Mouse (Mus musculus) hindbrain, embryonic 12.5 days (tissue): ENCODE results near the gene Igf1r. TPM values are rescaled to one million over a fixed set of nuclear protein-coding genes. Genes with fewer than 3 reads are reported as not detected.

ENCODE experiments used
- ATAC-seq: fragments of 200-750 bp; cut with Nextera tagmentation; 2 replicates; pipeline ENCODE4 v1.8.0; 2017; ENCODE audit warnings: moderate TSS enrichment; ENCODE audit not compliant: low FRiP score
- H3K27ac ChIP-seq: fragments of 300-500 bp; sonication (generic); 2 replicates; pipeline ENCODE4 v1.5.1; 2016; ENCODE audit warnings: mild to moderate bottlenecking
- H3K27me3 ChIP-seq: fragments of 300-500 bp; sonication (generic); 2 replicates; pipeline ENCODE4 v1.6.1; 2016; ENCODE audit warnings: mild to moderate bottlenecking
- H3K36me3 ChIP-seq: fragments of 300-500 bp; sonication (generic); 2 replicates; pipeline ENCODE4 v1.6.1; 2016; ENCODE audit warnings: mild to moderate bottlenecking
- H3K4me1 ChIP-seq: fragments of 300-500 bp; sonication (generic); 2 replicates; pipeline ENCODE4 v1.6.1; 2016
- H3K4me2 ChIP-seq: fragments of 300-500 bp; sonication (generic); replicated peaks from 2 replicates; pipeline ENCODE4 v1.6.1; 2016; ENCODE audit warnings: mild to moderate bottlenecking
- H3K4me3 ChIP-seq: fragments of 300-500 bp; sonication (generic); 2 replicates; pipeline ENCODE4 v1.5.1; 2016; ENCODE audit warnings: mild to moderate bottlenecking
- H3K9ac ChIP-seq: fragments of 300-500 bp; sonication (generic); 2 replicates; pipeline ENCODE4 v1.6.1; 2016; ENCODE audit warnings: mild to moderate bottlenecking, moderate library complexity
- H3K9me3 ChIP-seq: fragments of 300-500 bp; sonication (generic); replicated peaks from 2 replicates; pipeline ENCODE4 v1.6.1; 2016; ENCODE audit warnings: mild to moderate bottlenecking
- WGBS: fragments of 180-500 bp; shearing (Covaris S2); methylation state at CpG from one replicate; pipeline ENCODE4 v1.1.7; 2016; 5-methylcytosine and 5-hydroxymethylcytosine counted together
- polyA plus RNA-seq: library from polyadenylated mRNA; unstranded; fragments of >200 nt; fragmentation: Nextera tagmentation; extraction: Ambion mirVana; gene quantifications from 2 replicates; pipeline ENCODE4 v1.2.1, GENCODE M21; 2016

Igf1r gene
- polyA plus RNA-seq, 1 experiment from 2014 or later, result 42.3 TPM

- ATAC-seq, result peak; percentile 43; the same call in 1 of the 2 replicates
- Histone ChIP-seq H3K4me2 (no peak overlapping the region), H3K27ac (peak overlapping the region; percentile 23), H3K4me1 (peaks cover 7% of the 10 kb centered on the region), H3K27me3 (no peaks in the 10 kb centered on the region), H3K9ac (no peak overlapping the region), H3K36me3 (peaks cover 25% of the 10 kb centered on the region; the same call in 1 of the 2 replicates), H3K9me3 (no peaks in the 10 kb centered on the region), H3K4me3 (no peak overlapping the region)
- 24% methylated on average over 13 of the region's 13 CpGs for WGBS
These were observed 281.1 kb downstream of the Igf1r start for GRCm38 (mm10) chr7:68233619-68234223.

- Histone ChIP-seq H3K4me3 (no peak overlapping the region), H3K9ac (no peak overlapping the region), H3K36me3 (0 out of 2 replicates have a peak, but pooled peaks cover 5% of the 10 kb centered on the region), H3K27ac (no peak overlapping the region), H3K4me2 (no peak overlapping the region), H3K4me1 (peaks cover 7% of the 10 kb centered on the region), H3K27me3 (no peaks in the 10 kb centered on the region), H3K9me3 (no peaks in the 10 kb centered on the region)
- 86% methylated on average over 8 of the region's 8 CpGs for WGBS
- no peak for ATAC-seq
These were observed 284.2 kb downstream of the Igf1r start for GRCm38 (mm10) chr7:68236817-68237216.

GRCm38 (mm10) chr7:68239220-68239827 is 286.7 kb downstream of the Igf1r start:
- Histone ChIP-seq H3K4me1 (no peaks in the 10 kb centered on the region), H3K36me3 (0 out of 2 replicates have a peak, but pooled peaks cover 5% of the 10 kb centered on the region), H3K4me3 (no peak overlapping the region), H3K27me3 (no peaks in the 10 kb centered on the region), H3K9me3 (no peaks in the 10 kb centered on the region), H3K27ac (no peak overlapping the region), H3K9ac (no peak overlapping the region), H3K4me2 (no peak overlapping the region)
- WGBS, result 54% methylated on average over 11 of the region's 11 CpGs
- no peak for ATAC-seq

GRCm38 (mm10) chr7:68241205-68241604 is 288.6 kb downstream of the Igf1r start:
- Histone ChIP-seq H3K9ac (no peak overlapping the region), H3K4me1 (no peaks in the 10 kb centered on the region), H3K4me2 (no peak overlapping the region), H3K36me3 (0 out of 2 replicates have a peak, but pooled peaks cover 5% of the 10 kb centered on the region), H3K9me3 (no peaks in the 10 kb centered on the region), H3K4me3 (no peak overlapping the region), H3K27ac (no peak overlapping the region), H3K27me3 (no peaks in the 10 kb centered on the region)
- 89% methylated on average over 9 of the region's 9 CpGs for WGBS
- no peak for ATAC-seq

GRCm38 (mm10) chr7:68245681-68246080 is 293.1 kb downstream of the Igf1r start:
- no peak overlapping the region for H3K4me3 ChIP-seq
- H3K36me3 ChIP-seq, result no peaks in the 10 kb centered on the region
- H3K27ac ChIP-seq, result no peak overlapping the region
- ATAC-seq, result no peak
- no peak overlapping the region for H3K9ac ChIP-seq
- no peaks in the 10 kb centered on the region for H3K27me3 ChIP-seq
- no peaks in the 10 kb centered on the region for H3K4me1 ChIP-seq
- peaks cover 5% of the 10 kb centered on the region; the same call in 1 of the 2 replicates for H3K9me3 ChIP-seq
- H3K4me2 ChIP-seq, result no peak overlapping the region
- 40% methylated on average over 4 of the region's 4 CpGs for WGBS

GRCm38 (mm10) chr7:68246249-68246648 is 293.6 kb downstream of the Igf1r start:
- Histone ChIP-seq H3K27ac (no peak overlapping the region), H3K4me3 (no peak overlapping the region), H3K4me2 (no peak overlapping the region), H3K9me3 (peaks cover 5% of the 10 kb centered on the region; the same call in 1 of the 2 replicates), H3K4me1 (no peaks in the 10 kb centered on the region), H3K36me3 (no peaks in the 10 kb centered on the region), H3K27me3 (no peaks in the 10 kb centered on the region), H3K9ac (no peak overlapping the region)
- WGBS, result 71% methylated on average over 8 of the region's 8 CpGs
- ATAC-seq, result no peak

- WGBS, result 91% methylated on average over 1 of the region's 1 CpGs
- no peak for ATAC-seq
- H3K27ac ChIP-seq, result no peak overlapping the region
- H3K9ac ChIP-seq, result no peak overlapping the region
- no peak overlapping the region for H3K4me2 ChIP-seq
- H3K36me3 ChIP-seq, result no peaks in the 10 kb centered on the region
- no peak overlapping the region for H3K4me3 ChIP-seq
- no peaks in the 10 kb centered on the region for H3K4me1 ChIP-seq
- H3K9me3 ChIP-seq, result peaks cover 5% of the 10 kb centered on the region; the same call in 1 of the 2 replicates
- H3K27me3 ChIP-seq, result no peaks in the 10 kb centered on the region
These were observed 297.8 kb downstream of the Igf1r start for GRCm38 (mm10) chr7:68250411-68250810.

GRCm38 (mm10) chr7:68250902-68251301 is 298.3 kb downstream of the Igf1r start:
- H3K4me2 ChIP-seq, result no peak overlapping the region
- no peak for ATAC-seq
- H3K27ac ChIP-seq, result no peak overlapping the region
- peaks cover 5% of the 10 kb centered on the region; the same call in 1 of the 2 replicates for H3K9me3 ChIP-seq
- H3K4me1 ChIP-seq, result no peaks in the 10 kb centered on the region
- WGBS, result 90% methylated on average over 3 of the region's 3 CpGs
- no peak overlapping the region for H3K9ac ChIP-seq
- no peak overlapping the region for H3K4me3 ChIP-seq
- H3K36me3 ChIP-seq, result no peaks in the 10 kb centered on the region
- H3K27me3 ChIP-seq, result no peaks in the 10 kb centered on the region

GRCm38 (mm10) chr7:68257767-68258166 is 305.1 kb downstream of the Igf1r start:
- Histone ChIP-seq H3K4me3 (no peak overlapping the region), H3K4me2 (no peak overlapping the region), H3K9ac (no peak overlapping the region), H3K36me3 (no peaks in the 10 kb centered on the region), H3K27ac (no peak overlapping the region), H3K27me3 (no peaks in the 10 kb centered on the region), H3K9me3 (0 out of 2 replicates have a peak, but pooled peaks cover 3% of the 10 kb centered on the region), H3K4me1 (no peaks in the 10 kb centered on the region)
- whole genome bisulfite sequencing, result 79% methylated on average over 2 of the region's 2 CpGs
- ATAC-seq, result no peak

- no peak for ATAC-seq
- Histone ChIP-seq H3K4me3 (no peak overlapping the region), H3K36me3 (no peaks in the 10 kb centered on the region), H3K9ac (no peak overlapping the region), H3K27ac (no peak overlapping the region), H3K27me3 (peaks cover 3% of the 10 kb centered on the region; the same call in 1 of the 2 replicates), H3K4me1 (no peaks in the 10 kb centered on the region; the same call in 1 of the 2 replicates), H3K9me3 (0 out of 2 replicates have a peak, but pooled peaks cover 3% of the 10 kb centered on the region), H3K4me2 (no peak overlapping the region)
- 83% methylated on average over 17 of the region's 17 CpGs for WGBS
These were observed 305.9 kb downstream of the Igf1r start for GRCm38 (mm10) chr7:68258326-68259150.

- 72% methylated on average over 6 of the region's 6 CpGs for WGBS
- peaks cover 7% of the 10 kb centered on the region for H3K4me1 ChIP-seq
- H3K4me2 ChIP-seq, result no peak overlapping the region
- no peaks in the 10 kb centered on the region for H3K36me3 ChIP-seq
- H3K4me3 ChIP-seq, result no peak overlapping the region
- H3K27me3 ChIP-seq, result peaks cover 9% of the 10 kb centered on the region
- no peak for ATAC-seq
- H3K9ac ChIP-seq, result no peak overlapping the region
- 0 out of 2 replicates have a peak, but pooled peaks cover 3% of the 10 kb centered on the region for H3K9me3 ChIP-seq
- no peak overlapping the region for H3K27ac ChIP-seq
These were observed 307.0 kb downstream of the Igf1r start for GRCm38 (mm10) chr7:68259523-68260081.
